Mouse (Mus musculus): ENCODE results near the gene Vmn1r30. TPM values are rescaled to one million over a fixed set of nuclear protein-coding genes. Genes with fewer than 3 reads are reported as not detected.

Vmn1r30 gene
- not detected for total RNA-seq (2022)

GRCm38 (mm10) chr6:58443285-58443684 is at the start of gene Vmn1r30:
Vmn1r30 (minus strand) TSS chr6:58443385.
- no peak for DNase-seq (ENCODE audit: low spot score in 2 of 2)

- DNase-seq (ENCODE audit: low spot score in 2 of 2), result no peak
Measured at GRCm38 (mm10) chr6:58475230-58475629, 32.0 kb upstream of the Vmn1r30 start, which contains the start of gene Vmn1r31. Vmn1r31 (minus strand) TSS chr6:58475330.

Other genes with a start within 250 kb of the Vmn1r30 start
- not detected for gene Vmn1r27, start 224.6 kb downstream of the Vmn1r30 start, total RNA-seq (2022)
- not detected for gene Vmn1r28, start 181.3 kb downstream of the Vmn1r30 start, total RNA-seq (2022)
- gene Vmn1r29, start 141.8 kb downstream of the Vmn1r30 start, total RNA-seq (2022), result not detected
- not detected for gene Vmn1r31, start 31.9 kb upstream of the Vmn1r30 start, total RNA-seq (2022)
- gene Abcg2, start 141.1 kb upstream of the Vmn1r30 start, total RNA-seq (2022), result 10 to 100 TPM; 13.6 to 16.8 (median 14.9) TPM

Data from gastrocnemius, adult 8-10 months (tissue).